Mouse (Mus musculus) gastrocnemius, adult 8-10 months (tissue): ENCODE measurements around the gene Cdh22. TPM values are rescaled to one million over a fixed set of nuclear protein-coding genes. Genes with fewer than 3 reads are reported as not detected.
A peak's percentile ranks its signal among the peaks of the same experiment; 100 is the strongest.

Experiments used
- DNase-seq, 2 experiments: peaks; one replicate each; pipeline ENCODE4 v3.0.0; 2022; ENCODE audit warnings: low spot score in 2 of 2
- total RNA-seq, 4 experiments: library from RNA; stranded (reverse); gene quantifications; 2 replicates each; pipeline ENCODE4 v1.2.4; 2022

Gene Cdh22
- total RNA-seq, 4 experiments from 2014 or later, result 0.68 to 0.99 (median 0.95) TPM

GRCm38 (mm10) chr2:165250903-165251302, 16.2 kb upstream of the Cdh22 start:
- no peak for DNase-seq

- DNase-seq, result no peak
These were observed 14.3 kb upstream of the Cdh22 start for GRCm38 (mm10) chr2:165248967-165249366.

GRCm38 (mm10) chr2:165246349-165246748, 11.7 kb upstream of the Cdh22 start:
- no peak for DNase-seq

GRCm38 (mm10) chr2:165243122-165243720, 8.6 kb upstream of the Cdh22 start:
- no peak for DNase-seq

GRCm38 (mm10) chr2:165242575-165242974, 7.9 kb upstream of the Cdh22 start:
- DNase-seq, result no peak

GRCm38 (mm10) chr2:165241786-165242185, 7.1 kb upstream of the Cdh22 start:
- DNase-seq, result no peak

- DNase-seq, result no peak
These were observed 5.7 kb upstream of the Cdh22 start for GRCm38 (mm10) chr2:165240371-165240770.

- DNase-seq, result no peak
These were observed 5.0 kb upstream of the Cdh22 start for GRCm38 (mm10) chr2:165239533-165240144.

- no peak for DNase-seq
These were observed 3.9 kb upstream of the Cdh22 start for GRCm38 (mm10) chr2:165238416-165239145.

GRCm38 (mm10) chr2:165234291-165234612, 401 bp downstream of the Cdh22 start:
- no peak for DNase-seq

GRCm38 (mm10) chr2:165233491-165234290, 962 bp downstream of the Cdh22 start:
- DNase-seq, result peak in 1 of 2 experiments; percentile 31

- no peak for DNase-seq
These were observed 5.6 kb downstream of the Cdh22 start for GRCm38 (mm10) chr2:165229050-165229449.

GRCm38 (mm10) chr2:165223837-165224236, 10.8 kb downstream of the Cdh22 start:
- no peak for DNase-seq

GRCm38 (mm10) chr2:165221952-165222351, 12.7 kb downstream of the Cdh22 start:
- DNase-seq, result no peak

- no peak for DNase-seq
These were observed 14.2 kb downstream of the Cdh22 start for GRCm38 (mm10) chr2:165220347-165220945.

GRCm38 (mm10) chr2:165218954-165219353, 15.7 kb downstream of the Cdh22 start:
- DNase-seq, result no peak

GRCm38 (mm10) chr2:165217361-165218149, 17.1 kb downstream of the Cdh22 start:
- no peak for DNase-seq

GRCm38 (mm10) chr2:165215103-165215951, 19.3 kb downstream of the Cdh22 start:
- DNase-seq, result no peak

- DNase-seq, result no peak
These were observed 23.1 kb downstream of the Cdh22 start for GRCm38 (mm10) chr2:165211426-165212079.
